In genomic region chr11:48874465-48874864, GRCm38 (mm10) we compare ENCODE assay signal across 9 mouse cellular contexts. TPM values are rescaled to one million over a fixed set of nuclear protein-coding genes. Genes with fewer than 3 reads are reported as not detected.
DNase-seq lines count a peak whose midpoint lies in the region; ATAC-seq and TF ChIP-seq lines count a peak whose summit lies in the region.
"Had no signal": no experiment of that assay in that cellular context is flagged by ENCODE, and none has a peak within 500 bp of the region (broad histone marks: within the 10 kb centered on the region; RNA-seq: fewer than 3 reads in every experiment).

No protein-coding gene starts in this region.

- H3K9ac ChIP-seq in kidney, embryonic 15.5 days: no peak overlapping the region
- H3K9ac ChIP-seq in MEL (ENCODE audit: control insufficient read depth, low read depth, low read length, poor library complexity, severe bottlenecking): peak overlapping the region; percentile 4; the same call in 1 of the 2 replicates
- peak overlapping the region; percentile 21; the same call in 1 of the 2 replicates for H3K9ac ChIP-seq in liver, adult 2 months (ENCODE audit: low read depth, low read length)
- no peak overlapping the region for H3K9ac ChIP-seq in midbrain, postnatal 0 days (replicated peaks; ENCODE audit: low read length, poor library complexity, severe bottlenecking)
- H3K9ac ChIP-seq: embryonic facial prominence, embryonic 13.5 days had no signal

- under 1% methylated on average over 4 of the region's 4 CpGs for WGBS in kidney, adult 2 months
- under 1% methylated on average over 4 of the region's 4 CpGs for whole genome bisulfite sequencing in kidney, embryonic 15.5 days
- 3% methylated on average over 4 of the region's 4 CpGs for whole genome bisulfite sequencing in hindbrain, embryonic 10.5 days
- WGBS in liver, adult 2 months: 2% methylated on average over 4 of the region's 4 CpGs
- 1% methylated on average over 4 of the region's 4 CpGs for WGBS in midbrain, postnatal 0 days

- H3K9me3 ChIP-seq in kidney, embryonic 15.5 days (replicated peaks): no peaks in the 10 kb centered on the region
- no peaks in the 10 kb centered on the region for H3K9me3 ChIP-seq in MEL (replicated peaks; ENCODE audit: insufficient read depth, low read length)
- no peaks in the 10 kb centered on the region for H3K9me3 ChIP-seq in hindbrain, embryonic 10.5 days
- no peaks in the 10 kb centered on the region for H3K9me3 ChIP-seq in midbrain, postnatal 0 days (ENCODE audit: low read length)
- H3K9me3 ChIP-seq: embryonic facial prominence, embryonic 13.5 days had no signal

- no peak overlapping the region for H3K4me3 ChIP-seq in kidney, adult 2 months (ENCODE audit: insufficient read depth, low read depth, low read length)
- no peak overlapping the region for H3K4me3 ChIP-seq in kidney, embryonic 15.5 days (replicated peaks)
- peak overlapping the region in 1 of 2 experiments; percentile 86; a peak in 2 of 4 replicates for H3K4me3 ChIP-seq in MEL (ENCODE audit: control insufficient read depth in 1 of 2, insufficient read depth in 1 of 2, low read depth in 2 of 2, low read length in 2 of 2)
- H3K4me3 ChIP-seq in hindbrain, embryonic 10.5 days: no peak overlapping the region
- H3K4me3 ChIP-seq in liver, adult 2 months (ENCODE audit: insufficient read depth, low read depth, low read length): no peak overlapping the region
- H3K4me3 ChIP-seq in midbrain, postnatal 0 days (ENCODE audit: low read depth, low read length): no peak overlapping the region
- H3K4me3 ChIP-seq: embryonic facial prominence, embryonic 13.5 days had no signal

- ATAC-seq in kidney, embryonic 15.5 days (replicated peaks; ENCODE audit: low FRiP score): no peak
- ATAC-seq in midbrain, postnatal 0 days (ENCODE audit: low FRiP score): peak; percentile 62; the same call in 1 of the 2 replicates

- H3K4me2 ChIP-seq in kidney, embryonic 15.5 days: no peak overlapping the region
- H3K4me2 ChIP-seq in midbrain, postnatal 0 days (ENCODE audit: low read depth, low read length, poor library complexity, severe bottlenecking): no peak overlapping the region
- H3K4me2 ChIP-seq: embryonic facial prominence, embryonic 13.5 days had no signal

- H3K27me3 ChIP-seq in kidney, adult 2 months (replicated peaks; ENCODE audit: control insufficient read depth, insufficient read depth, low read length): no peaks in the 10 kb centered on the region
- H3K27me3 ChIP-seq in kidney, embryonic 15.5 days: no peaks in the 10 kb centered on the region
- H3K27me3 ChIP-seq in MEL (ENCODE audit: control insufficient read depth in 1 of 2, insufficient read depth in 2 of 2, low read length in 2 of 2): no peaks in the 10 kb centered on the region
- peaks cover 16% of the 10 kb centered on the region for H3K27me3 ChIP-seq in hindbrain, embryonic 10.5 days (ENCODE audit: insufficient read depth, poor library complexity, severe bottlenecking)
- H3K27me3 ChIP-seq in liver, adult 2 months (ENCODE audit: control insufficient read depth, insufficient read depth, low read length): no peaks in the 10 kb centered on the region
- peaks cover 6% of the 10 kb centered on the region; the same call in 1 of the 2 replicates for H3K27me3 ChIP-seq in midbrain, postnatal 0 days (ENCODE audit: insufficient read depth, low read length)

- peaks cover 19% of the 10 kb centered on the region; the same call in 1 of the 2 replicates for H3K4me1 ChIP-seq in kidney, adult 2 months (ENCODE audit: control insufficient read depth, insufficient read depth, low read length)
- peaks cover 37% of the 10 kb centered on the region for H3K4me1 ChIP-seq in kidney, embryonic 15.5 days
- H3K4me1 ChIP-seq in MEL (ENCODE audit: control insufficient read depth in 1 of 2, insufficient read depth in 2 of 2, low read length in 2 of 2): peaks cover 6 to 24% of the 10 kb centered on the region in 2 experiments
- peaks cover 21% of the 10 kb centered on the region for H3K4me1 ChIP-seq in hindbrain, embryonic 10.5 days (replicated peaks)
- peaks cover 14% of the 10 kb centered on the region for H3K4me1 ChIP-seq in liver, adult 2 months (ENCODE audit: control insufficient read depth, insufficient read depth, low read length)
- H3K4me1 ChIP-seq in midbrain, postnatal 0 days (ENCODE audit: insufficient read depth, low read length): no peaks in the 10 kb centered on the region

- peak; percentile 58 for TF ChIP-seq CTCF in kidney, adult 2 months (conservative IDR thresholded peaks at IDR 0.05; ENCODE audit: insufficient read depth, insufficient read length, low read depth, low read length)
- peak; percentile 64 to 93 (median 85) for TF ChIP-seq CTCF in MEL (IDR thresholded peaks at IDR 0.05 in 2 of 3, conservative IDR thresholded peaks at IDR 0.05 in 1 of 3; ENCODE audit: control insufficient read depth in 1 of 3, insufficient read depth in 1 of 3, low read depth in 2 of 3, low read length in 3 of 3, poor library complexity in 1 of 3, severe bottlenecking in 1 of 3)
- peak; percentile 47 for TF ChIP-seq CTCF in liver, adult 2 months (IDR thresholded peaks at IDR 0.05; ENCODE audit: low read depth, low read length)
- TF ChIP-seq CTCF in midbrain, postnatal 0 days (IDR thresholded peaks at IDR 0.05): peak; percentile 90

- peak; percentile 72 for DNase-seq in kidney, adult 2 months
- peak; percentile 92 for DNase-seq in MEL (ENCODE audit: low read depth, low spot score)
- DNase-seq in cerebellum, postnatal 25 days: peak; percentile 25 to 65
- peak; percentile 54 for DNase-seq in hindbrain, embryonic 10.5 days (ENCODE audit: low spot score)
- peak; percentile 43 for DNase-seq in liver, adult 2 months (ENCODE audit: extremely low read depth, low read depth, low spot score)
- peak; percentile 73 for DNase-seq in midbrain, postnatal 0 days (ENCODE audit: low spot score)
- DNase-seq in thymus, postnatal 14 days: peak; percentile 76

- peaks cover 16% of the 10 kb centered on the region; the same call in 1 of the 2 replicates for H3K79me2 ChIP-seq in MEL (ENCODE audit: control insufficient read depth, insufficient read depth, low read length, poor library complexity)
- H3K79me2 ChIP-seq in liver, adult 2 months (ENCODE audit: control insufficient read depth, insufficient read depth, low read length): peaks cover under 1% of the 10 kb centered on the region; the same call in 1 of the 2 replicates

- peak in 1 of 2 experiments; percentile 34; a peak in 1 of 4 replicates for TF ChIP-seq EP300 in MEL (IDR thresholded peaks at IDR 0.05; ENCODE audit: low read depth in 1 of 2, low read length in 2 of 2)

- H3K27ac ChIP-seq in kidney, adult 2 months (ENCODE audit: insufficient read depth, low read depth, low read length): no peak overlapping the region
- H3K27ac ChIP-seq in kidney, embryonic 15.5 days: no peak overlapping the region
- peak overlapping the region; percentile 95 for H3K27ac ChIP-seq in MEL (ENCODE audit: control insufficient read depth, low read depth, low read length)
- H3K27ac ChIP-seq in hindbrain, embryonic 10.5 days: no peak overlapping the region
- no peak overlapping the region for H3K27ac ChIP-seq in liver, adult 2 months (replicated peaks; ENCODE audit: insufficient read depth, low read depth, low read length)
- no peak overlapping the region for H3K27ac ChIP-seq in midbrain, postnatal 0 days (ENCODE audit: low read depth, low read length)
- H3K27ac ChIP-seq: embryonic facial prominence, embryonic 13.5 days had no signal

- peak; percentile 97 for TF ChIP-seq RAD21 in MEL (IDR thresholded peaks at IDR 0.05; ENCODE audit: low read depth, low read length)

- TF ChIP-seq POLR2A in kidney, adult 2 months (IDR thresholded peaks at IDR 0.05; ENCODE audit: low read depth, low read length): no peak
- TF ChIP-seq POLR2A in MEL (IDR thresholded peaks at IDR 0.05; ENCODE audit: control insufficient read depth in 1 of 2, insufficient read depth in 1 of 2, low read depth in 1 of 2, low read length in 2 of 2, poor library complexity in 1 of 2): no peak
- TF ChIP-seq POLR2A in liver, adult 2 months (IDR thresholded peaks at IDR 0.05; ENCODE audit: extremely low read depth, insufficient read depth, low read length): no peak

- H3K36me3 ChIP-seq in kidney, adult 2 months (ENCODE audit: control insufficient read depth, insufficient read depth, low read length): no peaks in the 10 kb centered on the region
- H3K36me3 ChIP-seq in kidney, embryonic 15.5 days: no peaks in the 10 kb centered on the region
- H3K36me3 ChIP-seq in MEL (ENCODE audit: control insufficient read depth in 1 of 2, insufficient read depth in 2 of 2, low read length in 2 of 2): peaks cover 0 to 12% of the 10 kb centered on the region in 2 experiments; a peak in 2 of 4 replicates
- H3K36me3 ChIP-seq in hindbrain, embryonic 10.5 days: no peaks in the 10 kb centered on the region
- H3K36me3 ChIP-seq in liver, adult 2 months (ENCODE audit: control insufficient read depth, insufficient read depth, low read length): peaks cover 3% of the 10 kb centered on the region; the same call in 1 of the 2 replicates
- H3K36me3 ChIP-seq in midbrain, postnatal 0 days (ENCODE audit: insufficient read depth, low read length): no peaks in the 10 kb centered on the region
- H3K36me3 ChIP-seq: embryonic facial prominence, embryonic 13.5 days had no signal

RNA-seq across cellular contexts. Expression of gene Irgm1, which starts 3.0 kb away (rescaled TPM):
- 24.4 and 28.2 TPM in 2 replicates for polyA plus RNA-seq in kidney, adult 2 months (2012; rRNA removed)
- polyA plus RNA-seq in kidney, embryonic 15.5 days (2015; fragmentation: Nextera tagmentation; extraction: Ambion mirVana): 15.2 and 15.5 TPM in 2 replicates
- total RNA-seq in MEL (2012; rRNA removed): 7.5 and 10.7 TPM in 2 replicates
- 10 to 100 TPM in 1 of 2 experiments, not detected in 1; 10.0 TPM for polyA plus RNA-seq in MEL (2012; ENCODE audit: insufficient read depth in 1 of 2, insufficient read length in 2 of 2, low read depth in 1 of 2, low replicate concordance in 2 of 2, missing spikeins in 1 of 2)
- 1.8 and 2.4 TPM in 2 replicates for polyA plus RNA-seq in hindbrain, embryonic 10.5 days (2016; fragmentation: Nextera tagmentation; extraction: Ambion mirVana)
- 43.0 and 48.4 TPM in 2 replicates for total RNA-seq in liver, adult 2 months (2014; rRNA removed)
- 29.9 and 33.3 TPM in 2 replicates for polyA plus RNA-seq in liver, adult 2 months (2012; rRNA removed)
- total RNA-seq in midbrain, postnatal 0 days (2014; rRNA removed): 6.2 and 7.6 TPM in 2 replicates
- 4.9 and 5.8 TPM in 2 replicates for polyA plus RNA-seq in midbrain, postnatal 0 days (2015; fragmentation: Nextera tagmentation; extraction: Ambion mirVana)

RNA-seq across cellular contexts. Expression of gene Gm5431, which starts 27.5 kb away (rescaled TPM):
- polyA plus RNA-seq in kidney, adult 2 months (2012; rRNA removed): 0.19 and 0.20 TPM in 2 replicates
- 0.14 and 0.24 TPM in 2 replicates for polyA plus RNA-seq in kidney, embryonic 15.5 days (2015; fragmentation: Nextera tagmentation; extraction: Ambion mirVana)
- not detected in 2 replicates for total RNA-seq in MEL (2012; rRNA removed)
- polyA plus RNA-seq in MEL (2012; ENCODE audit: insufficient read depth in 1 of 2, insufficient read length in 2 of 2, low read depth in 1 of 2, low replicate concordance in 2 of 2, missing spikeins in 1 of 2): under 1 TPM in 1 of 2 experiments, not detected in 1; 0.04 TPM
- polyA plus RNA-seq in hindbrain, embryonic 10.5 days (2016; fragmentation: Nextera tagmentation; extraction: Ambion mirVana): 0.12 TPM in 1 of 2 replicates, not detected in the other
- total RNA-seq in liver, adult 2 months (2014; rRNA removed): 1.3 and 1.9 TPM in 2 replicates
- polyA plus RNA-seq in liver, adult 2 months (2012; rRNA removed): 0.10 and 0.12 TPM in 2 replicates
- total RNA-seq in midbrain, postnatal 0 days (2014; rRNA removed): 0.60 and 1.5 TPM in 2 replicates
- polyA plus RNA-seq in midbrain, postnatal 0 days (2015; fragmentation: Nextera tagmentation; extraction: Ambion mirVana): 0.12 and 0.27 TPM in 2 replicates

RNA-seq across cellular contexts. Expression of gene Gm12184, which starts 48.0 kb away (rescaled TPM):
- polyA plus RNA-seq in kidney, adult 2 months (2012; rRNA removed): 9.7 and 10.4 TPM in 2 replicates
- polyA plus RNA-seq in kidney, embryonic 15.5 days (2015; fragmentation: Nextera tagmentation; extraction: Ambion mirVana): 1.6 and 2.9 TPM in 2 replicates
- 7.1 and 10.9 TPM in 2 replicates for total RNA-seq in MEL (2012; rRNA removed)
- polyA plus RNA-seq in MEL (2012; ENCODE audit: insufficient read depth in 1 of 2, insufficient read length in 2 of 2, low read depth in 1 of 2, low replicate concordance in 2 of 2, missing spikeins in 1 of 2): 10 to 100 TPM in 1 of 2 experiments, not detected in 1; 15.3 TPM
- 3.5 and 4.7 TPM in 2 replicates for polyA plus RNA-seq in hindbrain, embryonic 10.5 days (2016; fragmentation: Nextera tagmentation; extraction: Ambion mirVana)
- 1.5 and 2.0 TPM in 2 replicates for total RNA-seq in liver, adult 2 months (2014; rRNA removed)
- polyA plus RNA-seq in liver, adult 2 months (2012; rRNA removed): 5.5 and 5.8 TPM in 2 replicates
- 4.3 and 8.2 TPM in 2 replicates for total RNA-seq in midbrain, postnatal 0 days (2014; rRNA removed)
- 2.4 and 3.0 TPM in 2 replicates for polyA plus RNA-seq in midbrain, postnatal 0 days (2015; fragmentation: Nextera tagmentation; extraction: Ambion mirVana)

RNA-seq across cellular contexts. Expression of gene Trim7, which starts 48.5 kb away (rescaled TPM):
- 80.3 and 98.8 TPM in 2 replicates for polyA plus RNA-seq in kidney, adult 2 months (2012; rRNA removed)
- polyA plus RNA-seq in kidney, embryonic 15.5 days (2015; fragmentation: Nextera tagmentation; extraction: Ambion mirVana): 3.7 and 4.0 TPM in 2 replicates
- total RNA-seq in MEL (2012; rRNA removed): 0.72 and 0.81 TPM in 2 replicates
- polyA plus RNA-seq in MEL (2012; ENCODE audit: insufficient read depth in 1 of 2, insufficient read length in 2 of 2, low read depth in 1 of 2, low replicate concordance in 2 of 2, missing spikeins in 1 of 2): 1 to 10 TPM in 1 of 2 experiments, not detected in 1; 1.3 TPM
- polyA plus RNA-seq in hindbrain, embryonic 10.5 days (2016; fragmentation: Nextera tagmentation; extraction: Ambion mirVana): 0.26 and 0.30 TPM in 2 replicates
- total RNA-seq in liver, adult 2 months (2014; rRNA removed): 5.8 and 11.2 TPM in 2 replicates
- polyA plus RNA-seq in liver, adult 2 months (2012; rRNA removed): 11.0 and 16.3 TPM in 2 replicates
- 7.7 and 8.6 TPM in 2 replicates for total RNA-seq in midbrain, postnatal 0 days (2014; rRNA removed)
- 3.4 and 3.7 TPM in 2 replicates for polyA plus RNA-seq in midbrain, postnatal 0 days (2015; fragmentation: Nextera tagmentation; extraction: Ambion mirVana)

RNA-seq across cellular contexts. Expression of gene Trim41, which starts 57.3 kb away (rescaled TPM):
- 26.3 and 27.3 TPM in 2 replicates for polyA plus RNA-seq in kidney, adult 2 months (2012; rRNA removed)
- 6.6 and 7.0 TPM in 2 replicates for polyA plus RNA-seq in kidney, embryonic 15.5 days (2015; fragmentation: Nextera tagmentation; extraction: Ambion mirVana)
- total RNA-seq in MEL (2012; rRNA removed): 31.6 and 37.0 TPM in 2 replicates
- 10 to 100 TPM; 56.4 to 76.3 TPM for polyA plus RNA-seq in MEL (2012; ENCODE audit: insufficient read depth in 1 of 2, insufficient read length in 2 of 2, low read depth in 1 of 2, low replicate concordance in 2 of 2, missing spikeins in 1 of 2)
- polyA plus RNA-seq in hindbrain, embryonic 10.5 days (2016; fragmentation: Nextera tagmentation; extraction: Ambion mirVana): 4.5 and 5.1 TPM in 2 replicates
- 11.4 and 13.2 TPM in 2 replicates for total RNA-seq in liver, adult 2 months (2014; rRNA removed)
- 13.7 and 18.2 TPM in 2 replicates for polyA plus RNA-seq in liver, adult 2 months (2012; rRNA removed)
- total RNA-seq in midbrain, postnatal 0 days (2014; rRNA removed): 38.9 and 41.5 TPM in 2 replicates
- 5.0 and 5.1 TPM in 2 replicates for polyA plus RNA-seq in midbrain, postnatal 0 days (2015; fragmentation: Nextera tagmentation; extraction: Ambion mirVana)

Comparison
In these comparisons a context has a peak if more than half of its experiments do, and no peak if none do; other contexts are left out.
1. H3K9ac ChIP-seq: peak in MEL (single experiment) and liver, adult 2 months (single experiment); none in kidney, embryonic 15.5 days (single experiment) and midbrain, postnatal 0 days (single experiment).
2. Peak in every context shown above with its lines, with median percentiles within 50 percentile points of each other: DNase-seq and CTCF ChIP-seq.